Mouse (Mus musculus) ovary, postnatal 10 days (tissue): ENCODE data around the gene Wdr81.
"Not testable (repeated sequence)": the region's sequence is repeated elsewhere in the genome, so short reads cannot be mapped to it uniquely, and the experiment has no call there.

ENCODE experiments used
- DNase-seq: peaks from one replicate; pipeline ENCODE4 v3.0.0; 2022; ENCODE audit warnings: low spot score

Gene Wdr81

GRCm38 (mm10) chr11:75460844-75461742 lies 6.6 kb upstream of the Wdr81 start, which contains the start of gene Tlcd2:
Tlcd2 (plus strand) TSS chr11:75461715.
- DNase-seq = peak; percentile 95

- DNase-seq = peak; percentile 55
Measured at GRCm38 (mm10) chr11:75460103-75460843, 5.8 kb upstream of the Wdr81 start.

GRCm38 (mm10) chr11:75459751-75460102 lies 5.2 kb upstream of the Wdr81 start:
- no peak for DNase-seq

GRCm38 (mm10) chr11:75459141-75459711 lies 4.7 kb upstream of the Wdr81 start:
- no peak for DNase-seq

- DNase-seq = no peak
Measured at GRCm38 (mm10) chr11:75458628-75459041, 4.1 kb upstream of the Wdr81 start.

- DNase-seq = no peak
Measured at GRCm38 (mm10) chr11:75458169-75458568, 3.7 kb upstream of the Wdr81 start.

GRCm38 (mm10) chr11:75456440-75456871 lies 1.9 kb upstream of the Wdr81 start:
- DNase-seq = no peak

- not testable (repeated sequence) for DNase-seq
Measured at GRCm38 (mm10) chr11:75455971-75456370, 1.5 kb upstream of the Wdr81 start.

GRCm38 (mm10) chr11:75455041-75455736 lies 672 bp upstream of the Wdr81 start:
- DNase-seq = no peak

GRCm38 (mm10) chr11:75452812-75453557 lies 1.5 kb downstream of the Wdr81 start:
- DNase-seq = no peak

GRCm38 (mm10) chr11:75452081-75452480 lies 2.4 kb downstream of the Wdr81 start:
- DNase-seq = no peak

- DNase-seq = no peak
Measured at GRCm38 (mm10) chr11:75450936-75451335, 3.6 kb downstream of the Wdr81 start.

- DNase-seq = no peak
Measured at GRCm38 (mm10) chr11:75450304-75450908, 4.1 kb downstream of the Wdr81 start.

GRCm38 (mm10) chr11:75449695-75450094 lies 4.8 kb downstream of the Wdr81 start:
- DNase-seq = no peak

GRCm38 (mm10) chr11:75448575-75448974 lies 5.9 kb downstream of the Wdr81 start:
- no peak for DNase-seq

GRCm38 (mm10) chr11:75443711-75444110 lies 10.8 kb downstream of the Wdr81 start:
- no peak for DNase-seq

- DNase-seq = no peak
Measured at GRCm38 (mm10) chr11:75441601-75442000, 12.9 kb downstream of the Wdr81 start.

GRCm38 (mm10) chr11:75441034-75441433 lies 13.5 kb downstream of the Wdr81 start:
- DNase-seq = no peak

- no peak for DNase-seq
Measured at GRCm38 (mm10) chr11:75439951-75440350, 14.6 kb downstream of the Wdr81 start.

- no peak for DNase-seq
Measured at GRCm38 (mm10) chr11:75439363-75439762, 15.2 kb downstream of the Wdr81 start, which contains the start of gene Serpinf2. Serpinf2 (minus strand) TSS chr11:75439591.

- no peak for DNase-seq
Measured at GRCm38 (mm10) chr11:75438804-75439203, 15.7 kb downstream of the Wdr81 start.
